Mouse (Mus musculus) kidney, embryonic 15.5 days (tissue): ENCODE results near the gene Lamb1. TPM values are rescaled to one million over a fixed set of nuclear protein-coding genes. Genes with fewer than 3 reads are reported as not detected.

ENCODE experiments used
- ATAC-seq: fragments of 200-750 bp; cut with Nextera tagmentation; replicated peaks from 2 replicates; pipeline ENCODE4 v1.8.0; 2017; ENCODE audit warnings: moderate TSS enrichment; ENCODE audit not compliant: low FRiP score
- H3K27ac ChIP-seq: fragments of 300-500 bp; sonication (generic); 2 replicates; pipeline ENCODE4 v1.5.1; 2015; ENCODE audit warnings: mild to moderate bottlenecking, inconsistent platforms
- H3K27me3 ChIP-seq: fragments of 300-500 bp; sonication (generic); 2 replicates; pipeline ENCODE4 v1.6.1; 2015; ENCODE audit warnings: inconsistent platforms
- H3K36me3 ChIP-seq: fragments of 300-500 bp; sonication (generic); 2 replicates; pipeline ENCODE4 v1.6.1; 2015; ENCODE audit warnings: inconsistent platforms
- H3K4me1 ChIP-seq: fragments of 300-500 bp; sonication (generic); 2 replicates; pipeline ENCODE4 v1.6.1; 2015; ENCODE audit warnings: inconsistent platforms
- H3K4me2 ChIP-seq: fragments of 300-500 bp; sonication (generic); 2 replicates; pipeline ENCODE4 v1.6.1; 2015; ENCODE audit warnings: moderate library complexity, mild to moderate bottlenecking, inconsistent platforms
- H3K4me3 ChIP-seq: fragments of 300-500 bp; sonication (generic); replicated peaks from 2 replicates; pipeline ENCODE4 v1.5.1; 2015; ENCODE audit warnings: mild to moderate bottlenecking, inconsistent platforms
- H3K9ac ChIP-seq: fragments of 300-500 bp; sonication (generic); 2 replicates; pipeline ENCODE4 v1.6.1; 2015; ENCODE audit warnings: mild to moderate bottlenecking, inconsistent platforms
- H3K9me3 ChIP-seq: fragments of 300-500 bp; sonication (generic); replicated peaks from 2 replicates; pipeline ENCODE4 v1.6.1; 2016; ENCODE audit warnings: inconsistent platforms
- WGBS: fragments of 180-500 bp; shearing (Covaris S2); methylation state at CpG from one replicate; pipeline ENCODE4 v1.1.7; 2015; ENCODE audit warnings: mixed read lengths; 5-methylcytosine and 5-hydroxymethylcytosine counted together
- polyA plus RNA-seq: library from polyadenylated mRNA; unstranded; fragments of >200 nt; fragmentation: Nextera tagmentation; extraction: Ambion mirVana; gene quantifications from 2 replicates; pipeline ENCODE4 v1.2.1, GENCODE M21; 2015

The Lamb1 gene
- polyA plus RNA-seq, 1 experiment from 2014 or later, result 144 TPM

DNA sequence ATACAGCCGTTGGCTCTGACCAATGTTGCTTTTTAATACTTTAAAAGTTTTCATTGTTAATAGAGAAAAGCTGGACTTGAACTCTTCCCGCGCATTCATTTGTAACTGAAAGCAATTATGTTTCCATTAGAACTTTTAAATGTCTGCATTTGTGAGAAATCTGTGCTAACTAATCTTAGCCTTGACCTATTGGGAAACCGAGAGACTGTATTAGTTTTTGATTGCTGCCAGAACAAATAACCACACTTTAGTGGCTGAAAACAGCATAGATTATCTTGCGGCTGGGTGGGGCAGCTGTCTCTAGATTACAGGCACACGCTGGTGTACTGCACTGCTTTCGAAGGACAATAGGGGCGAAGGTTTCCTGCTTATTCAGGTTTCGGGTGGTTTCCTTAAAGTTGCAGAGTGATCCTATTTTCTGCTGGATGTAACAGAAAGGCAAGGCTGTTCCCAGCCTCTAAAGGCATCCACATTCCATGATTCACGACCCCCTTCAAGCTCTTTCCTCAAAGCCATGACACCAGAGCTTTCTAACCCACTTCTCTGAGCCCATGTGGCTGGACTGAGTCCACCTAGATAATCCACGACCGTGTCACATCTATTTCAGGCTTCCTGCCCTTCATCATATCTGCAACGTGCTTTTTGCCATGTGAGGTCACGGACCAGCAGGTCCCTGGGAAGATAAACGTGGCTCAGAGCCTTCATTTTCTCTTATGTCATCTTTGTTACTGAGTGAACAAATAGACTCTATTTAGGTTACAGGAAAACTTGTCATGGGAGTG lies 28.5 kb downstream of the Lamb1 start:
- H3K36me3 ChIP-seq, result peaks cover 73% of the 10 kb centered on the region
- WGBS, result 44% methylated on average over 15 of the region's 15 CpGs
- no peak overlapping the region for H3K4me3 ChIP-seq
- H3K9me3 ChIP-seq, result no peaks in the 10 kb centered on the region; the same call in 1 of the 2 replicates
- H3K27me3 ChIP-seq, result no peaks in the 10 kb centered on the region
- ATAC-seq, result no peak
- no peak overlapping the region for H3K9ac ChIP-seq
- H3K4me1 ChIP-seq, result peaks cover 57% of the 10 kb centered on the region
- H3K27ac ChIP-seq, result peak overlapping the region; percentile 87
- H3K4me2 ChIP-seq, result no peak overlapping the region

GRCm38 (mm10) chr12:31294526-31294925 lies 29.5 kb downstream of the Lamb1 start:
- Histone ChIP-seq H3K4me1 (peaks cover 57% of the 10 kb centered on the region), H3K4me2 (peak overlapping the region; percentile 34), H3K36me3 (peaks cover 73% of the 10 kb centered on the region), H3K9me3 (no peaks in the 10 kb centered on the region), H3K9ac (no peak overlapping the region), H3K27ac (peak overlapping the region; percentile 87), H3K27me3 (no peaks in the 10 kb centered on the region), H3K4me3 (no peak overlapping the region)
- ATAC-seq, result peak; percentile 61
- 20% methylated on average over 10 of the region's 10 CpGs for WGBS

DNA sequence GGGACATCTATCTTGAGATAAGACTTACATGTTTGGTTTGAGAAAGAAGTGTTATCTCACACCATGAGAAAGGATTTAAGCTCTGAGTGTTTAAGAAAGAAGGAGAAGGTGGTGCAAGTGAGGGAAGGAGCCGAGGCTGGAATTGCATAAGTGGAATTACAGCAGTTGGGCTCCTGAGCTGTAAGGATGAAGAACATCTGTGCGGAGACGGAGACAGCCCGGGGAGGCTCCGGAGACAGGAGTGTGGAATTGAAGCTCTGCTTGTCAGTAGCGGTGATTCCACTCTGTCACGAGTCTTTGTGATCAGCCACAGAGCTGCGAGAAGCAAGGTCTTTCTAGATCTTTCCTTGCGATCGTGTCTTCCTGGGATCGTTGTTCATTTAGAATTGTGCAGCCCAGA lies 30.0 kb downstream of the Lamb1 start:
- 48% methylated on average over 11 of the region's 11 CpGs for WGBS

DNA sequence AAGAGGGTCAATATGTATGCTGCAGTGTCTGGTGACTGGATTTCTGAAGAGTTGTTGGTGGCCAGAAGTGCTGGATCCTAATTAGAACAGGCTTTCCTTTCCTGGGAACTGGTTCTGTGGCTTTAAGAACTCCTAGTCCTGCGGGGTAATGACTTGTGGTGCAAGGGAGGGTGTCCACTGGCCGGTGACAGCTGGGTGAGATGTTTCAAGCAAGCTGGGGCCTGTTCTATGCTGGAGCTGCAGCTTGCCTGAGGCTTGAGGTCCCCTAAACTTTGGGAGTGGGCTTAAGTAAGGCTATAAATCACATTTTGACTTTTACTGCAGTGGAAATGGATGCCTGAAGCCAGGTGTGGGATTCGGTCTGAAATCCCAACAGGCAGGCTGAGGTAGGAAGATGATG lies 30.5 kb downstream of the Lamb1 start:
- H3K36me3 ChIP-seq, result peaks cover 76% of the 10 kb centered on the region
- 13% methylated on average over 3 of the region's 3 CpGs for WGBS
- peak; percentile 78 for ATAC-seq
- no peak overlapping the region for H3K9ac ChIP-seq
- H3K27me3 ChIP-seq, result no peaks in the 10 kb centered on the region
- no peak overlapping the region for H3K4me3 ChIP-seq
- H3K4me1 ChIP-seq, result peaks cover 57% of the 10 kb centered on the region
- no peaks in the 10 kb centered on the region for H3K9me3 ChIP-seq
- H3K27ac ChIP-seq, result peak overlapping the region; percentile 87
- peak overlapping the region; percentile 17; the same call in 1 of the 2 replicates for H3K4me2 ChIP-seq

More for the DNA sequence above, 30.0 kb downstream of the Lamb1 start:
- H3K4me2 ChIP-seq, result peak overlapping the region; percentile 34
- ATAC-seq, result no peak
- H3K36me3 ChIP-seq, result peaks cover 76% of the 10 kb centered on the region
- peaks cover 57% of the 10 kb centered on the region for H3K4me1 ChIP-seq
- no peak overlapping the region for H3K9ac ChIP-seq
- H3K4me3 ChIP-seq, result no peak overlapping the region
- H3K9me3 ChIP-seq, result no peaks in the 10 kb centered on the region
- H3K27ac ChIP-seq, result peak overlapping the region; percentile 87
- no peaks in the 10 kb centered on the region for H3K27me3 ChIP-seq

DNA sequence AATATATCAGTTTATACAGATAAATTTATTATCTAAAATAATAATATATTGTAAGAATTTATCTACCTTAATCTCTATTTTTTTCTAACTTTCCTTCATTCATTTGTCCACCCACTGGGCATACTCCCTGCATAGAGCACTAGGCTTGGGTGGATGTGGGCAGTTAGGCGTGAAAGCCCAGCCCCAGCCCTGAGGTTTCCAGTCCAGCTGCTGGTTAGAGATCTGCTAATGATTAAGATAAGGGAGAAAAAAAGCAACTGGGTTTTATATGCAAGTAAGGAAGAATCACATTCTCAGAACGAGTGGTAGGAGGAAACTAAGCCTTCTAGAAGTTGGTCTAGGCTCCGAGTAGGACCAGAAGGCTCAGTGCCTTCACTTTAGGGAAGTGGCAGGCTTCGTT lies 31.1 kb downstream of the Lamb1 start:
- Histone ChIP-seq H3K9ac (no peak overlapping the region), H3K27ac (peak overlapping the region; percentile 83), H3K4me1 (peaks cover 57% of the 10 kb centered on the region), H3K9me3 (no peaks in the 10 kb centered on the region), H3K4me3 (no peak overlapping the region), H3K27me3 (no peaks in the 10 kb centered on the region), H3K36me3 (peaks cover 76% of the 10 kb centered on the region), H3K4me2 (no peak overlapping the region)
- ATAC-seq, result peak; percentile 66; the same call in 1 of the 2 replicates
- 49% methylated on average over 4 of the region's 4 CpGs for WGBS

DNA sequence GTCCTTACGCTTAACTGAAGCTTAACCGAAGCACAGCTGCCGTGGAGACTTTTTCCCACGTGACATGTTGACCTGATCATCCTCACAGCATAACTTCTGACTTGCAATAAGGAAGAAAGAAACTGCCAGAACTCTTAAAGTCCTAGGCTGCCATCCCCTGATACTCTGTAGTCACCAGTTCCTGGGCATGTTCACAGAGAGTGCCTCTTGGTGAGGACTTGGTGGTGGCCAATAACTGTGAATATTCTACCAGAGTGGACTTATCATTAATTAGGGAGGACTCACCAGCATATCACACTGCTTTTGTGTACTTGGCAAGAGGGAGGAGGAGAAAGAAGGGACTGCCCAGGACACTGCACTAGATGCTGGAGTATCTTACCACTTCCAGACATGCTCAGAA lies 33.1 kb downstream of the Lamb1 start:
- Histone ChIP-seq H3K4me1 (peaks cover 48% of the 10 kb centered on the region), H3K27ac (no peak overlapping the region), H3K27me3 (no peaks in the 10 kb centered on the region), H3K9ac (no peak overlapping the region), H3K36me3 (peaks cover 79% of the 10 kb centered on the region), H3K9me3 (no peaks in the 10 kb centered on the region), H3K4me2 (no peak overlapping the region), H3K4me3 (no peak overlapping the region)
- WGBS, result 76% methylated on average over 4 of the region's 4 CpGs
- ATAC-seq, result no peak

DNA sequence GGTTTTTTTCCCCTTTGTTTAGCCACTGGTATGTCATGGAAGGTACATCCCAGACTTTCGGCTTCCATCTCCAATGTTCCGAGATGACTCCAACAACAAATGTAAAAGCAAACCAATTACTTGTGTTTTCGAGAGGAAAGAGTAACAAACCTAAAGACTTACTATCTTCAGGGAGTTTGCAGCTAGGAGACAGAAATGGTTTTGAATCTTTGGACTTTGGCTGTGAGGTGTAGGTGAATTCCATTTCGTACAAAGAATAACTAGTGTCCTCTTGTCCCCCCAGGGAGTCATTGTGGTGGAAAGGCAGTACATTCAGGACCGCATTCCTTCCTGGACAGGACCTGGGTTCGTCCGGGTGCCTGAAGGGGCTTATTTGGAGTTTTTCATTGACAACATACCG lies 33.5 kb downstream of the Lamb1 start:
- Histone ChIP-seq H3K9me3 (no peaks in the 10 kb centered on the region), H3K27ac (no peak overlapping the region), H3K9ac (no peak overlapping the region), H3K4me2 (no peak overlapping the region), H3K4me3 (no peak overlapping the region), H3K27me3 (no peaks in the 10 kb centered on the region), H3K36me3 (peaks cover 83% of the 10 kb centered on the region), H3K4me1 (peaks cover 44% of the 10 kb centered on the region)
- WGBS, result 89% methylated on average over 8 of the region's 8 CpGs
- no peak for ATAC-seq

DNA sequence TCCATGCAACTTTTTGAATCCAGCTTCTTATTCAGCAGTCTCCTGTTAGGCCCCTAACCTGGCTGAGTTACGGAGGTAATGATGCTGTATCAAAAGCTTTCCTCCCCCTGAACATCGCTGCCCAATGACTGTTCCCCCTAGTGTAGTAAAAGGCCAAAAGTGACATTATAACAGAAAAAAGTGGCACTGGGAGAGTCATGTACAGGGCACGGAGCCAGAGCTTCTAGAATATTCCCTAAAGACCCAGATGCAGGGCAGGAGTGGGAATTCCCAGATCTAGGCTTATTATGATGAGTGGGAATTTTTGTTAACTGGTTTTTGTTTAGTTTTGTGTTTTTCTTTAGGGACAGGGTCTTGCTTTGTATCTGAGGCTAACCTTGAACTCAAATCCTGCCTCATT lies 34.1 kb downstream of the Lamb1 start:
- H3K27me3 ChIP-seq, result no peaks in the 10 kb centered on the region
- no peak overlapping the region for H3K4me3 ChIP-seq
- 94% methylated on average over 3 of the region's 3 CpGs for WGBS
- H3K36me3 ChIP-seq, result peaks cover 84% of the 10 kb centered on the region
- H3K4me2 ChIP-seq, result no peak overlapping the region
- peaks cover 38% of the 10 kb centered on the region for H3K4me1 ChIP-seq
- H3K27ac ChIP-seq, result no peak overlapping the region
- ATAC-seq, result no peak
- H3K9me3 ChIP-seq, result no peaks in the 10 kb centered on the region
- no peak overlapping the region for H3K9ac ChIP-seq

DNA sequence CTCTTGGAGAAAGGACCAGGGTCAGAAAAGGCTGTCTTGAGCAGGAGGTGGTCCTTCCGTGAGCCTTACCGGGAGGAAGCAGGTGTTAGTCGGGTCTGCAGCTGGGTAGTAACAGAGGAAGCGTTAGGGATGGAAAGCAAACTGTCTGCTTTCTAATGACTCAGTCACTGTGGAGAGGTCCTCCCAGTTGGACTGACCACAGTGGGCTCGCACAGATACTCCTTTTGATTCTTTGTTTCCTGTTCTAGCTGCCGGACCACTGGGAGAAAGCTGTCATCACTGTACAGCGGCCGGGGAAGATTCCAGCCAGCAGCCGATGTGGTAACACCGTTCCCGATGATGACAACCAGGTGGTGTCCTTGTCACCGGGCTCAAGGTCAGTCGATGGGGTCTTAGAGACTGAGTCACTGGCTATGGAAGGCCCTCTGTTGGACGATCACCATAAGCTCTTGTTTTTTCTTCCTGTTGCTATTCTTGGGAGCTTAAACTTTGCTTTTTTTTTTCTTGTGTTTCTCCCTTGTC lies 34.7 kb downstream of the Lamb1 start:
- Histone ChIP-seq H3K9ac (no peak overlapping the region), H3K27me3 (no peaks in the 10 kb centered on the region), H3K4me2 (no peak overlapping the region), H3K36me3 (peaks cover 87% of the 10 kb centered on the region), H3K9me3 (no peaks in the 10 kb centered on the region), H3K27ac (no peak overlapping the region), H3K4me1 (peaks cover 32% of the 10 kb centered on the region), H3K4me3 (no peak overlapping the region)
- no peak for ATAC-seq
- 76% methylated on average over 14 of the region's 14 CpGs for WGBS

- Histone ChIP-seq H3K36me3 (peaks cover 93% of the 10 kb centered on the region), H3K27me3 (no peaks in the 10 kb centered on the region), H3K4me1 (peaks cover 26% of the 10 kb centered on the region), H3K9ac (no peak overlapping the region), H3K4me2 (no peak overlapping the region), H3K27ac (no peak overlapping the region), H3K4me3 (no peak overlapping the region), H3K9me3 (no peaks in the 10 kb centered on the region)
- ATAC-seq, result no peak
- WGBS, result 96% methylated on average over 9 of the region's 9 CpGs
These were observed 35.2 kb downstream of the Lamb1 start for GRCm38 (mm10) chr12:31300276-31300675.

DNA sequence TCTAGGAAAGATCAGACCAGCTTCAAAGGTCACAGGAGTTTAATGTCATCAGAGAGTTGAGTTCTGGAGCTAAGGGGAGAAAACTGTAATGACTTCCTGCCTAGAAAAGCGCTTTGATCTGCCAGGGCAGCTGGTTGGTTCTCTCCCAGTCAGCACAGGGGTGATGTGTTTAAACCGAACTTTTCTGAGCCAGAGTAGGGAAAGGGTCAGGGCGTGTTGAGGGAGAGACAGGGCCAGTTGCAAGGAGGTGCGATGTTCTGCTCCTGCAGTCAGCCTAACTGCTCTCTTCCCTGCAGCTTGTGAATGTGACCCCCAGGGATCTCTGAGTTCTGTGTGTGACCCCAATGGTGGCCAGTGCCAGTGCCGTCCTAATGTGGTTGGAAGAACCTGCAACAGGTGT lies 37.2 kb downstream of the Lamb1 start:
- Histone ChIP-seq H3K4me3 (no peak overlapping the region), H3K4me2 (no peak overlapping the region), H3K9ac (no peak overlapping the region), H3K9me3 (no peaks in the 10 kb centered on the region), H3K36me3 (peaks cover 100% of the 10 kb centered on the region), H3K4me1 (peaks cover 8% of the 10 kb centered on the region), H3K27me3 (no peaks in the 10 kb centered on the region), H3K27ac (0 out of 2 replicates have a peak overlapping the region, but pooled peaks have one; percentile 45)
- WGBS, result 70% methylated on average over 5 of the region's 5 CpGs
- no peak for ATAC-seq

DNA sequence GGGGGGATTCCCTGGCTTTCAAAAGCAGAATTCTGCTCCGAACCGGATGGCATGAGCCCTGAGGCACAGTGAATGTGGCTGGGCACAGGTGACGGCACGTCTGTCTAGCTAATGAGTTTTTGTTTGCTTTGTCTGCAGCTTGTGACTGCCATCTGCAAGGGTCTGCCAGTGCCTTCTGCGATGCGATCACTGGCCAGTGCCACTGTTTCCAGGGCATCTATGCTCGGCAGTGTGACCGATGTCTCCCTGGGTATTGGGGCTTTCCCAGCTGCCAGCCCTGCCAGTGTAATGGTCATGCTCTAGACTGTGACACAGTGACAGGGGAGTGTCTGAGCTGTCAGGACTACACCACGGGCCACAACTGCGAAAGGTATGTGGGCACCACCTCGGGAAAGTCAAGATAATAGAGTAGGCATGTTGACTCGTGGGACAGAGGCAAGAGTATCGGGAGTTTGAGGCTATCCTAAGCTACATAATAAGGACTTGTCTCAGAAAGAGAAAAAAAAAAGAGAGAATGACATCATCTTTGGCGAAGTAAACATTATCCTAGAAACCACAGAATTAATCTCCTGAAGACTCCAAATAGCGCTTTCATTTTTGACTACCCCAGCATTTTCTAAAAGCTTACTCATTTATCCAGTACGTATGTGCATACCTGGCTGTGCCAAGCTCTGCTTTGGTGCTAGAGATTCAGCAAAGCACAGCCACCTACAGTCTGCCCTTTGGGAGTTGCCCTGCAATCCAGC lies 37.9 kb downstream of the Lamb1 start:
- Histone ChIP-seq H3K36me3 (peaks cover 100% of the 10 kb centered on the region), H3K9ac (no peak overlapping the region), H3K9me3 (no peaks in the 10 kb centered on the region), H3K4me1 (0 out of 2 replicates have a peak, but pooled peaks cover 3% of the 10 kb centered on the region), H3K4me2 (no peak overlapping the region), H3K4me3 (no peak overlapping the region), H3K27ac (no peak overlapping the region), H3K27me3 (no peaks in the 10 kb centered on the region)
- 91% methylated on average over 16 of the region's 16 CpGs for WGBS
- no peak for ATAC-seq
